Mouse (Mus musculus) urinary bladder, postnatal 10 days (tissue): ENCODE measurements around the gene Gm34653.

Source experiments
- DNase-seq: peaks from one replicate; pipeline ENCODE4 v3.0.0; 2022; ENCODE audit warnings: low spot score

Gene Gm34653

DNA sequence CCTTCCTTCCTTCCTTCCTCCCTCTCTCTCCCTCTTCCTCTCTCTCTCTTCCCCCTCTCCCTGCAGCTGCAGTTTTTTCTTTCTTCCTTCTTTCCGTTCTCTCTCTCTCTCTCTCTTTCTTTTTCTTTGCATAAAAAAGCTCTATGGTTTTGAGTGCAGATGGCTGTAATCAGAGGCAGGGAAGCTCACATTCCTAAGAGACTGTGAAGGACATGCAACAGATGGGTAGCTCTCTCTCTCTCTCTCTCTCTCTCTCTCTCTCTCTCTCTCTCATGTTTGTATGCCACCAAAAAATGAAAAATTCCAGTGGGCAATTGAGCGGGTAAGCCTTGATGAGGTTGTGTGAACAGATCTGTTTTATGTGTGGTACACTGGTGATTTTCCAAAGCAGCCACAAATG lies 51.4 kb downstream of the Gm34653 start:
- DNase-seq = no peak
